Comparison of ENCODE assay signal across 8 mouse cellular contexts in the genomic region with DNA sequence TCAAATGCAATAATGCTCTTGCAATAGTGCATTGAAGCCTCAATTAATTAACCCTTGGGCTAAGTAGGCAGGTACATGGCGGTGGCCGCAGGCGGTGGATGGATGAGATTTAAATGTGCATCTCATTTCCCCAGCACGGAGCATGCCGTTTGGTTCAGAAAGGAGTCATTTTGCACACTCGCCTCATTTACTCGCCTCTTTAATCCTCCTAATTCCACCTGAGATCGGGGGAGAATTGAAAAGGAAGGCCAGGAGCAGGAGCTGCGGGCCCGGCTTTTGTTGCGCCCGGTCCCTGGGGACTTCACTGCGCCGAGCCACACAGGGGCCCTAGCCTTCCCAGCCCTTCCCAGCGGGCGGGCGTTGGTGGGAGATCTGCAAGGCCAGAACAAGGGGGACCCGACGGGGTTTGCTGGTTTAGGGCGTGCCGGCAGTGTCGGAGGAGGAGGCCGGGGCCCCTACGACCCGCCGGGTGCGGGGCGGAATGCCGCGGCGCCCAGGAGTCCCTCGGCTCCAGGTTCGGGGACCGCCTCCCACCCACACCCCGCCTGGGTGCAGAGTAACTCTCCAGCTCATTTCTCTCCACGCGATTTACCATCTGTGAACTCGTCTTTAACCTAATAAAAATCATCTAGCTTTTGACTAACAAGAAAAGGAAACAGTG.
DNase-seq lines count a peak whose midpoint lies in the region; ATAC-seq and TF ChIP-seq lines count a peak whose summit lies in the region.

No protein-coding gene starts in this region.

- peaks cover 38% of the 10 kb centered on the region for H3K4me1 ChIP-seq in E14TG2a.4 (replicated peaks; ENCODE audit: low read depth, low read length)
- peaks cover 20% of the 10 kb centered on the region for H3K4me1 ChIP-seq in forebrain, embryonic 10.5 days
- H3K4me1 ChIP-seq in limb, embryonic 10.5 days, result peaks cover 24% of the 10 kb centered on the region
- H3K4me1 ChIP-seq in stomach, embryonic 16.5 days (ENCODE audit: control insufficient read depth, insufficient read depth, low read length), result peaks cover 3% of the 10 kb centered on the region; the same call in 1 of the 2 replicates

- peak; percentile 49 for DNase-seq in embryo, embryonic 10 days (ENCODE audit: low spot score)
- no peak for DNase-seq in embryo, embryonic 9.5 days (ENCODE audit: extremely low spot score)
- peak; percentile 38 for DNase-seq in forebrain, embryonic 10.5 days (ENCODE audit: extremely low spot score, low spot score)
- peak; percentile 60 for DNase-seq in limb, embryonic 10.5 days (ENCODE audit: low spot score)
- DNase-seq in right cerebral cortex, postnatal 25 days, result no peak
- no peak for DNase-seq in gastrocnemius, postnatal 25 days

- ATAC-seq in stomach, embryonic 16.5 days (ENCODE audit: insufficient read depth, low FRiP score), result no peak

- H3K36me3 ChIP-seq in E14TG2a.4 (ENCODE audit: insufficient read depth, low read length), result no peaks in the 10 kb centered on the region
- H3K36me3 ChIP-seq in forebrain, embryonic 10.5 days (replicated peaks), result no peaks in the 10 kb centered on the region
- H3K36me3 ChIP-seq in limb, embryonic 10.5 days, result no peaks in the 10 kb centered on the region
- no peaks in the 10 kb centered on the region for H3K36me3 ChIP-seq in stomach, embryonic 16.5 days (ENCODE audit: control insufficient read depth, insufficient read depth, low read length)

- no peaks in the 10 kb centered on the region for H3K9me3 ChIP-seq in E14TG2a.4 (ENCODE audit: low read length)
- H3K9me3 ChIP-seq in forebrain, embryonic 10.5 days, result no peaks in the 10 kb centered on the region
- H3K9me3 ChIP-seq in limb, embryonic 10.5 days (replicated peaks), result no peaks in the 10 kb centered on the region
- H3K9me3 ChIP-seq in stomach, embryonic 16.5 days (replicated peaks; ENCODE audit: control insufficient read depth, low read length), result no peaks in the 10 kb centered on the region

- peak overlapping the region; percentile 30; the same call in 1 of the 2 replicates for H3K27ac ChIP-seq in forebrain, embryonic 10.5 days
- H3K27ac ChIP-seq in limb, embryonic 10.5 days, result peak overlapping the region; percentile 76
- H3K27ac ChIP-seq in stomach, embryonic 16.5 days (ENCODE audit: low read length), result no peak overlapping the region

- peak overlapping the region; percentile 43 for H3K4me2 ChIP-seq in stomach, embryonic 16.5 days (ENCODE audit: low read depth, low read length)

- H3K4me3 ChIP-seq in E14TG2a.4 (replicated peaks; ENCODE audit: low read length), result peak overlapping the region; percentile 77
- H3K4me3 ChIP-seq in forebrain, embryonic 10.5 days, result peak overlapping the region; percentile 43
- H3K4me3 ChIP-seq in limb, embryonic 10.5 days, result peak overlapping the region; percentile 51
- peak overlapping the region; percentile 23 for H3K4me3 ChIP-seq in stomach, embryonic 16.5 days (replicated peaks; ENCODE audit: low read length)

- under 1% methylated on average over 38 of the region's 38 CpGs for WGBS in forebrain, embryonic 10.5 days
- WGBS in limb, embryonic 10.5 days, result under 1% methylated on average over 38 of the region's 38 CpGs
- 2% methylated on average over 37 of the region's 38 CpGs for WGBS in stomach, embryonic 16.5 days

- H3K27me3 ChIP-seq in E14TG2a.4 (ENCODE audit: insufficient read depth, low read length), result peaks cover 74% of the 10 kb centered on the region
- peaks cover 100% of the 10 kb centered on the region for H3K27me3 ChIP-seq in forebrain, embryonic 10.5 days (ENCODE audit: poor library complexity, severe bottlenecking)
- peaks cover 93% of the 10 kb centered on the region for H3K27me3 ChIP-seq in limb, embryonic 10.5 days (ENCODE audit: low read depth, poor library complexity, severe bottlenecking)
- H3K27me3 ChIP-seq in stomach, embryonic 16.5 days (ENCODE audit: control insufficient read depth, insufficient read depth, low read length), result peaks cover 49% of the 10 kb centered on the region

- H3K9ac ChIP-seq in stomach, embryonic 16.5 days (ENCODE audit: low read length), result no peak overlapping the region

- no peak for TF ChIP-seq CTCF in E14TG2a.4 (conservative IDR thresholded peaks at IDR 0.05; ENCODE audit: low read length)

Comparison
In these comparisons a context has a peak if more than half of its experiments do, and no peak if none do; other contexts are left out.
1. DNase-seq: peak in embryo, embryonic 10 days (single experiment), forebrain, embryonic 10.5 days (single experiment) and limb, embryonic 10.5 days (single experiment); none in embryo, embryonic 9.5 days (single experiment), right cerebral cortex, postnatal 25 days (single experiment) and gastrocnemius, postnatal 25 days (single experiment).
2. H3K4me3 ChIP-seq: peak in every context shown above with its lines; median percentile 77 in E14TG2a.4; 51 in limb, embryonic 10.5 days; 43 in forebrain, embryonic 10.5 days; 23 in stomach, embryonic 16.5 days.